Mouse (Mus musculus): Measurements from ENCODE around the gene Sigmar1.
"Not testable (repeated sequence)": the region's sequence is repeated elsewhere in the genome, so short reads cannot be mapped to it uniquely, and the experiment has no call there.

DNA sequence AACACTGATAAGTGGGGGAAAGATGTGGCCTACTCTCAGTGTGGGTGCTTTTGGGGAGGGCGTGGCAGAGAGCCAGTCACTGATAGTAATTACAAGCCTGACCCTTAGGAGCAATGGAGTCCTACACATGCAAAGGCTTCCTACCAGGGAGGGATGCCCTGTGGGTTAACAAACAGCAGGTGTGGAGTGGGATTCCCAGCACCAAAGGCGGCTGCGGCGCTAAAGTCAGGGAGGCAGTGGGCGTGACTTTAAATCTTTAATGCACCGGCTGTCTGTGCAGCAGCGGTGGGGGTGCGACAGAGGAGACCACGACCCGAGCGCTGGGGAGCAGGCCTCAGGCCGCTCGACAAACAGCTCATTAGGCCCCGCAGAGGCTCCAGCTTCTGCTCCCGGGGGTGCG lies 17.0 kb upstream of the Sigmar1 start:
- TF ChIP-seq CTCF (conservative IDR thresholded peaks at IDR 0.05 in 1 of 2, IDR thresholded peaks at IDR 0.05 in 1 of 2; ENCODE audit: low read depth in 2 of 2, low read length in 2 of 2); EP300 (IDR thresholded peaks at IDR 0.05; ENCODE audit: low read length); MAX (IDR thresholded peaks at IDR 0.05; ENCODE audit: low read length); JUN (IDR thresholded peaks at IDR 0.05; ENCODE audit: insufficient read depth, low read depth, low read length); MAZ (IDR thresholded peaks at IDR 0.05; ENCODE audit: low read depth, low read length); MAFK (IDR thresholded peaks at IDR 0.05; ENCODE audit: insufficient replicate concordance, low read length); POLR2A (IDR thresholded peaks at IDR 0.05; ENCODE audit: low read depth, low read length); BHLHE40 (IDR thresholded peaks at IDR 0.05; ENCODE audit: low read depth, low read length); CHD2 (IDR thresholded peaks at IDR 0.05; ENCODE audit: low read length): not testable (repeated sequence)

All from CH12.LX (cell line).